Comparison of ENCODE assay signal across 8 mouse cellular contexts in genomic region chr1:167340111-167340787, GRCm38 (mm10). TPM values are rescaled to one million over a fixed set of nuclear protein-coding genes. Genes with fewer than 3 reads are reported as not detected.
DNase-seq lines count a peak whose midpoint lies in the region; ATAC-seq and TF ChIP-seq lines count a peak whose summit lies in the region.

No protein-coding gene starts in this region.

- H3K4me3 ChIP-seq in embryonic facial prominence, embryonic 14.5 days (ENCODE audit: low read depth, low read length) = peak overlapping the region; percentile 47
- peak overlapping the region; percentile 42 for H3K4me3 ChIP-seq in intestine, postnatal 0 days (ENCODE audit: low read depth, low read length)
- peak overlapping the region; percentile 39 for H3K4me3 ChIP-seq in neural tube, embryonic 11.5 days (ENCODE audit: low read depth, low read length)

- ATAC-seq in embryonic facial prominence, embryonic 14.5 days (ENCODE audit: low read depth) = peak; percentile 61; the same call in 1 of the 2 replicates
- ATAC-seq in intestine, postnatal 0 days = peak; percentile 91
- ATAC-seq in neural tube, embryonic 11.5 days (ENCODE audit: insufficient read depth, low FRiP score, low TSS enrichment) = 0 out of 2 replicates have a peak, but pooled peaks have one; percentile 42

- H3K27ac ChIP-seq in embryonic facial prominence, embryonic 14.5 days (replicated peaks; ENCODE audit: low read depth, low read length) = no peak overlapping the region
- H3K27ac ChIP-seq in intestine, postnatal 0 days (ENCODE audit: low read depth, low read length) = no peak overlapping the region
- no peak overlapping the region for H3K27ac ChIP-seq in neural tube, embryonic 11.5 days (ENCODE audit: low read depth, low read length)

- no peak for TF ChIP-seq CTCF in intestine, postnatal 0 days (IDR thresholded peaks at IDR 0.05; ENCODE audit: low read depth)

- H3K27me3 ChIP-seq in embryonic facial prominence, embryonic 14.5 days (replicated peaks; ENCODE audit: control insufficient read depth, insufficient read depth, low read length) = peaks cover 6% of the 10 kb centered on the region
- H3K27me3 ChIP-seq in intestine, postnatal 0 days (replicated peaks; ENCODE audit: control insufficient read depth, insufficient read depth, low read length) = 0 out of 2 replicates have a peak, but pooled peaks cover 2% of the 10 kb centered on the region
- 0 out of 2 replicates have a peak, but pooled peaks cover 4% of the 10 kb centered on the region for H3K27me3 ChIP-seq in neural tube, embryonic 11.5 days (ENCODE audit: control insufficient read depth, insufficient read depth, low read length)

- H3K9ac ChIP-seq in embryonic facial prominence, embryonic 14.5 days (ENCODE audit: low read depth, low read length) = peak overlapping the region; percentile 59
- H3K9ac ChIP-seq in intestine, postnatal 0 days (ENCODE audit: low read depth, low read length) = no peak overlapping the region
- H3K9ac ChIP-seq in neural tube, embryonic 11.5 days (ENCODE audit: low read length) = peak overlapping the region; percentile 41

- H3K4me2 ChIP-seq in embryonic facial prominence, embryonic 14.5 days (ENCODE audit: low read depth, low read length) = peak overlapping the region; percentile 81
- peak overlapping the region; percentile 83 for H3K4me2 ChIP-seq in intestine, postnatal 0 days (replicated peaks; ENCODE audit: low read depth)
- H3K4me2 ChIP-seq in neural tube, embryonic 11.5 days (ENCODE audit: low read depth) = peak overlapping the region; percentile 70

- H3K9me3 ChIP-seq in embryonic facial prominence, embryonic 14.5 days (ENCODE audit: control insufficient read depth, low read length) = no peaks in the 10 kb centered on the region
- H3K9me3 ChIP-seq in intestine, postnatal 0 days (ENCODE audit: control insufficient read depth) = no peaks in the 10 kb centered on the region
- H3K9me3 ChIP-seq in neural tube, embryonic 11.5 days (ENCODE audit: control insufficient read depth, low read length) = no peaks in the 10 kb centered on the region

- no peaks in the 10 kb centered on the region for H3K4me1 ChIP-seq in embryonic facial prominence, embryonic 14.5 days (ENCODE audit: control insufficient read depth, insufficient read depth, low read length)
- no peaks in the 10 kb centered on the region for H3K4me1 ChIP-seq in intestine, postnatal 0 days (replicated peaks; ENCODE audit: control insufficient read depth, insufficient read depth, low read length)
- no peaks in the 10 kb centered on the region for H3K4me1 ChIP-seq in neural tube, embryonic 11.5 days (ENCODE audit: control insufficient read depth, insufficient read depth, low read length)

- peak; percentile 17 to 21 for DNase-seq in cerebellum, postnatal 14 days
- no peak for DNase-seq in cerebellum, adult 11 months
- DNase-seq in B cell, adult 2 months = peak; percentile 16 to 19
- DNase-seq in embryonic facial prominence, embryonic 14.5 days (ENCODE audit: low spot score) = peak; percentile 26
- DNase-seq in neural tube, embryonic 11.5 days (ENCODE audit: low spot score) = peak; percentile 24
- DNase-seq in layer of hippocampus, adult 9-10 months (ENCODE audit: low spot score) = no peak
- DNase-seq in urinary bladder, adult 18-20 months (ENCODE audit: low spot score in 2 of 2) = no peak

- WGBS in embryonic facial prominence, embryonic 14.5 days = 2% methylated on average over 38 of the region's 47 CpGs
- 5% methylated on average over 47 of the region's 47 CpGs for WGBS in intestine, postnatal 0 days
- WGBS in neural tube, embryonic 11.5 days = 2% methylated on average over 44 of the region's 47 CpGs

- H3K36me3 ChIP-seq in embryonic facial prominence, embryonic 14.5 days (ENCODE audit: control insufficient read depth, insufficient read depth, low read length) = no peaks in the 10 kb centered on the region
- H3K36me3 ChIP-seq in intestine, postnatal 0 days (ENCODE audit: control insufficient read depth, insufficient read depth) = no peaks in the 10 kb centered on the region
- no peaks in the 10 kb centered on the region for H3K36me3 ChIP-seq in neural tube, embryonic 11.5 days (ENCODE audit: control insufficient read depth, insufficient read depth, low read length)

RNA-seq across cellular contexts. Expression of gene Aldh9a1, which starts 9.5 kb away (rescaled TPM):
- polyA plus RNA-seq in embryonic facial prominence, embryonic 14.5 days (2014; fragmentation: Nextera tagmentation; extraction: Ambion mirVana) = 40.7 and 48.6 TPM in 2 replicates
- polyA plus RNA-seq in intestine, postnatal 0 days (2015; fragmentation: Nextera tagmentation; extraction: Ambion mirVana) = 185 and 214 TPM in 2 replicates
- 36.0 and 36.4 TPM in 2 replicates for polyA plus RNA-seq in neural tube, embryonic 11.5 days (2014; fragmentation: Nextera tagmentation; extraction: Ambion mirVana)

RNA-seq across cellular contexts. Expression of gene Tmco1, which starts 32.1 kb away (rescaled TPM):
- polyA plus RNA-seq in embryonic facial prominence, embryonic 14.5 days (2014; fragmentation: Nextera tagmentation; extraction: Ambion mirVana) = 80.6 and 90.0 TPM in 2 replicates
- 82.6 and 95.3 TPM in 2 replicates for polyA plus RNA-seq in intestine, postnatal 0 days (2015; fragmentation: Nextera tagmentation; extraction: Ambion mirVana)
- polyA plus RNA-seq in neural tube, embryonic 11.5 days (2014; fragmentation: Nextera tagmentation; extraction: Ambion mirVana) = 81.9 and 93.0 TPM in 2 replicates

RNA-seq across cellular contexts. Expression of gene Mgst3, which starts 53.4 kb away (rescaled TPM):
- 74.7 and 86.9 TPM in 2 replicates for polyA plus RNA-seq in embryonic facial prominence, embryonic 14.5 days (2014; fragmentation: Nextera tagmentation; extraction: Ambion mirVana)
- polyA plus RNA-seq in intestine, postnatal 0 days (2015; fragmentation: Nextera tagmentation; extraction: Ambion mirVana) = 305 and 323 TPM in 2 replicates
- 71.1 and 78.0 TPM in 2 replicates for polyA plus RNA-seq in neural tube, embryonic 11.5 days (2014; fragmentation: Nextera tagmentation; extraction: Ambion mirVana)

RNA-seq across cellular contexts. Expression of gene Uck2, which starts 55.1 kb away (rescaled TPM):
- polyA plus RNA-seq in embryonic facial prominence, embryonic 14.5 days (2014; fragmentation: Nextera tagmentation; extraction: Ambion mirVana) = 54.8 and 56.2 TPM in 2 replicates
- 10.1 and 10.8 TPM in 2 replicates for polyA plus RNA-seq in intestine, postnatal 0 days (2015; fragmentation: Nextera tagmentation; extraction: Ambion mirVana)
- 116 and 119 TPM in 2 replicates for polyA plus RNA-seq in neural tube, embryonic 11.5 days (2014; fragmentation: Nextera tagmentation; extraction: Ambion mirVana)

Comparison
In these comparisons a context has a peak if more than half of its experiments do, and no peak if none do; other contexts are left out.
1. DNase-seq: peak in cerebellum, postnatal 14 days (2 of 2), B cell, adult 2 months (2 of 2), embryonic facial prominence, embryonic 14.5 days (single experiment) and neural tube, embryonic 11.5 days (single experiment); none in cerebellum, adult 11 months (single experiment), layer of hippocampus, adult 9-10 months (single experiment) and urinary bladder, adult 18-20 months (0 of 2).
2. Peak in every context shown above with its lines, with median percentiles within 50 percentile points of each other: ATAC-seq, H3K4me2 ChIP-seq and H3K4me3 ChIP-seq.